Mouse (Mus musculus) hindbrain, embryonic 10.5 days (tissue): ENCODE results near the gene Sema4b. TPM values are rescaled to one million over a fixed set of nuclear protein-coding genes. Genes with fewer than 3 reads are reported as not detected.
A peak's percentile ranks its signal among the peaks of the same experiment; 100 is the strongest.

Source experiments
- DNase-seq: peaks from one replicate; pipeline ENCODE4 v3.0.0-alpha.2; 2017; ENCODE audit warnings: low spot score
- H3K27ac ChIP-seq: fragments of 300-500 bp; sonication (generic); 2 replicates; pipeline ENCODE4 v1.5.1; 2016; ENCODE audit warnings: mild to moderate bottlenecking, moderate library complexity
- H3K27me3 ChIP-seq: fragments of 300-500 bp; sonication (generic); 2 replicates; pipeline ENCODE4 v1.6.1; 2016; ENCODE audit warnings: mild to moderate bottlenecking; ENCODE audit not compliant: poor library complexity, insufficient read depth, severe bottlenecking
- H3K36me3 ChIP-seq: fragments of 300-500 bp; sonication (generic); 2 replicates; pipeline ENCODE4 v1.6.1; 2016; ENCODE audit warnings: mild to moderate bottlenecking, moderate library complexity
- H3K4me1 ChIP-seq: fragments of 300-500 bp; sonication (generic); replicated peaks from 2 replicates; pipeline ENCODE4 v1.6.1; 2016; ENCODE audit warnings: mild to moderate bottlenecking
- H3K4me3 ChIP-seq: fragments of 300-500 bp; sonication (generic); 2 replicates; pipeline ENCODE4 v1.5.1; 2016; ENCODE audit warnings: mild to moderate bottlenecking, moderate library complexity
- H3K9me3 ChIP-seq: fragments of 300-500 bp; sonication (generic); 2 replicates; pipeline ENCODE4 v1.6.1; 2016; ENCODE audit warnings: mild to moderate bottlenecking, moderate library complexity
- WGBS: fragments of 180-500 bp; shearing (Covaris S2); methylation state at CpG from one replicate; pipeline ENCODE4 v1.1.7; 2016; 5-methylcytosine and 5-hydroxymethylcytosine counted together
- polyA plus RNA-seq: library from polyadenylated mRNA; unstranded; fragments of >200 nt; fragmentation: Nextera tagmentation; extraction: Ambion mirVana; gene quantifications from 2 replicates; pipeline ENCODE4 v1.2.1, GENCODE M21; 2016

Sema4b gene
- polyA plus RNA-seq, 1 experiment from 2014 or later, result 17.5 TPM

- H3K9me3 ChIP-seq, result no peaks in the 10 kb centered on the region
- H3K36me3 ChIP-seq, result peaks cover 24% of the 10 kb centered on the region
- H3K4me1 ChIP-seq, result peaks cover 97% of the 10 kb centered on the region
- WGBS, result 87% methylated on average over 15 of the region's 15 CpGs
- peak overlapping the region; percentile 54; the same call in 1 of the 2 replicates for H3K27ac ChIP-seq
- no peak for DNase-seq
- no peaks in the 10 kb centered on the region for H3K27me3 ChIP-seq
- no peak overlapping the region for H3K4me3 ChIP-seq
Observed at GRCm38 (mm10) chr7:80201888-80202540, 15.4 kb downstream of the Sema4b start.

GRCm38 (mm10) chr7:80202961-80203360, 16.3 kb downstream of the Sema4b start:
- Histone ChIP-seq H3K4me1 (peaks cover 97% of the 10 kb centered on the region), H3K9me3 (no peaks in the 10 kb centered on the region), H3K36me3 (peaks cover 24% of the 10 kb centered on the region), H3K27me3 (no peaks in the 10 kb centered on the region), H3K4me3 (no peak overlapping the region), H3K27ac (peak overlapping the region; percentile 79)
- no peak for DNase-seq
- WGBS, result 81% methylated on average over 5 of the region's 5 CpGs

GRCm38 (mm10) chr7:80203638-80204096, 17.0 kb downstream of the Sema4b start:
- 40% methylated on average over 12 of the region's 12 CpGs for WGBS

GRCm38 (mm10) chr7:80204362-80204761, 17.7 kb downstream of the Sema4b start:
- DNase-seq, result no peak
- Histone ChIP-seq H3K27ac (peak overlapping the region; percentile 26; the same call in 1 of the 2 replicates), H3K4me3 (no peak overlapping the region), H3K27me3 (no peaks in the 10 kb centered on the region), H3K9me3 (no peaks in the 10 kb centered on the region), H3K36me3 (peaks cover 24% of the 10 kb centered on the region), H3K4me1 (peaks cover 97% of the 10 kb centered on the region)
- WGBS, result 88% methylated on average over 4 of the region's 4 CpGs

More at GRCm38 (mm10) chr7:80203638-80204096, 17.0 kb downstream of the Sema4b start:
- Histone ChIP-seq H3K9me3 (no peaks in the 10 kb centered on the region), H3K36me3 (peaks cover 24% of the 10 kb centered on the region), H3K4me1 (peaks cover 97% of the 10 kb centered on the region), H3K27ac (peak overlapping the region; percentile 79), H3K4me3 (no peak overlapping the region), H3K27me3 (no peaks in the 10 kb centered on the region)
- no peak for DNase-seq

- H3K4me3 ChIP-seq, result no peak overlapping the region
- no peak for DNase-seq
- H3K9me3 ChIP-seq, result no peaks in the 10 kb centered on the region
- peaks cover 20% of the 10 kb centered on the region for H3K36me3 ChIP-seq
- no peaks in the 10 kb centered on the region for H3K27me3 ChIP-seq
- peaks cover 97% of the 10 kb centered on the region for H3K4me1 ChIP-seq
- no peak overlapping the region for H3K27ac ChIP-seq
- WGBS, result 85% methylated on average over 7 of the region's 7 CpGs
Observed at GRCm38 (mm10) chr7:80204961-80205360, 18.3 kb downstream of the Sema4b start.

- no peak for DNase-seq
- Histone ChIP-seq H3K27ac (0 out of 2 replicates have a peak overlapping the region, but pooled peaks have one; percentile 5), H3K36me3 (peaks cover 11% of the 10 kb centered on the region), H3K4me3 (no peak overlapping the region), H3K9me3 (no peaks in the 10 kb centered on the region), H3K4me1 (peaks cover 89% of the 10 kb centered on the region), H3K27me3 (no peaks in the 10 kb centered on the region)
- 89% methylated on average over 12 of the region's 12 CpGs for WGBS
Observed at GRCm38 (mm10) chr7:80205705-80206589, 19.3 kb downstream of the Sema4b start.

GRCm38 (mm10) chr7:80207314-80207731, 20.7 kb downstream of the Sema4b start:
- peaks cover 75% of the 10 kb centered on the region for H3K4me1 ChIP-seq
- WGBS, result 69% methylated on average over 3 of the region's 3 CpGs
- H3K27me3 ChIP-seq, result no peaks in the 10 kb centered on the region
- peak overlapping the region; percentile 30 for H3K27ac ChIP-seq
- peaks cover 8% of the 10 kb centered on the region for H3K36me3 ChIP-seq
- DNase-seq, result no peak
- H3K9me3 ChIP-seq, result no peaks in the 10 kb centered on the region
- no peak overlapping the region for H3K4me3 ChIP-seq

GRCm38 (mm10) chr7:80208026-80208642, 21.5 kb downstream of the Sema4b start:
- H3K4me1 ChIP-seq, result peaks cover 67% of the 10 kb centered on the region
- H3K4me3 ChIP-seq, result no peak overlapping the region
- 0 out of 2 replicates have a peak overlapping the region, but pooled peaks have one; percentile 30 for H3K27ac ChIP-seq
- peaks cover 9% of the 10 kb centered on the region for H3K36me3 ChIP-seq
- no peaks in the 10 kb centered on the region for H3K27me3 ChIP-seq
- 87% methylated on average over 18 of the region's 18 CpGs for WGBS
- DNase-seq, result no peak
- no peaks in the 10 kb centered on the region for H3K9me3 ChIP-seq

GRCm38 (mm10) chr7:80208738-80209430, 22.2 kb downstream of the Sema4b start:
- H3K4me1 ChIP-seq, result peaks cover 60% of the 10 kb centered on the region
- DNase-seq, result no peak
- H3K27me3 ChIP-seq, result no peaks in the 10 kb centered on the region
- H3K9me3 ChIP-seq, result no peaks in the 10 kb centered on the region
- whole genome bisulfite sequencing, result 80% methylated on average over 10 of the region's 10 CpGs
- peaks cover 15% of the 10 kb centered on the region for H3K36me3 ChIP-seq
- H3K4me3 ChIP-seq, result no peak overlapping the region
- H3K27ac ChIP-seq, result peak overlapping the region; percentile 56; the same call in 1 of the 2 replicates

- H3K36me3 ChIP-seq, result peaks cover 23% of the 10 kb centered on the region
- no peak for DNase-seq
- no peak overlapping the region for H3K4me3 ChIP-seq
- no peaks in the 10 kb centered on the region for H3K27me3 ChIP-seq
- H3K27ac ChIP-seq, result no peak overlapping the region; the same call in 1 of the 2 replicates
- WGBS, result 80% methylated on average over 6 of the region's 6 CpGs
- H3K4me1 ChIP-seq, result peaks cover 53% of the 10 kb centered on the region
- no peaks in the 10 kb centered on the region for H3K9me3 ChIP-seq
Observed at GRCm38 (mm10) chr7:80209669-80210068, 23.0 kb downstream of the Sema4b start.

- no peaks in the 10 kb centered on the region for H3K9me3 ChIP-seq
Observed at GRCm38 (mm10) chr7:80210982-80211381, 24.3 kb downstream of the Sema4b start.

GRCm38 (mm10) chr7:80213604-80214003, 27.0 kb downstream of the Sema4b start:
- Histone ChIP-seq H3K4me3 (no peak overlapping the region), H3K27ac (no peak overlapping the region), H3K4me1 (peaks cover 37% of the 10 kb centered on the region; the same call in 1 of the 2 replicates), H3K27me3 (no peaks in the 10 kb centered on the region), H3K36me3 (peaks cover 59% of the 10 kb centered on the region), H3K9me3 (no peaks in the 10 kb centered on the region)
- DNase-seq, result no peak
- WGBS, result 95% methylated on average over 7 of the region's 7 CpGs

More at GRCm38 (mm10) chr7:80210982-80211381, 24.3 kb downstream of the Sema4b start:
- Histone ChIP-seq H3K36me3 (peaks cover 33% of the 10 kb centered on the region), H3K27me3 (no peaks in the 10 kb centered on the region), H3K4me1 (peaks cover 53% of the 10 kb centered on the region), H3K4me3 (no peak overlapping the region), H3K27ac (no peak overlapping the region)
- no peak for DNase-seq
- 85% methylated on average over 4 of the region's 4 CpGs for WGBS
